Mouse (Mus musculus) lung, postnatal 14 days (tissue): ENCODE measurements around the gene Mprip.

Experiments used
- DNase-seq: peaks from one replicate; pipeline ENCODE4 v3.0.0; 2021

The Mprip gene

GRCm38 (mm10) chr11:59808170-59808960 lies 147.3 kb downstream of the Mprip start:
- DNase-seq, result no peak

DNA sequence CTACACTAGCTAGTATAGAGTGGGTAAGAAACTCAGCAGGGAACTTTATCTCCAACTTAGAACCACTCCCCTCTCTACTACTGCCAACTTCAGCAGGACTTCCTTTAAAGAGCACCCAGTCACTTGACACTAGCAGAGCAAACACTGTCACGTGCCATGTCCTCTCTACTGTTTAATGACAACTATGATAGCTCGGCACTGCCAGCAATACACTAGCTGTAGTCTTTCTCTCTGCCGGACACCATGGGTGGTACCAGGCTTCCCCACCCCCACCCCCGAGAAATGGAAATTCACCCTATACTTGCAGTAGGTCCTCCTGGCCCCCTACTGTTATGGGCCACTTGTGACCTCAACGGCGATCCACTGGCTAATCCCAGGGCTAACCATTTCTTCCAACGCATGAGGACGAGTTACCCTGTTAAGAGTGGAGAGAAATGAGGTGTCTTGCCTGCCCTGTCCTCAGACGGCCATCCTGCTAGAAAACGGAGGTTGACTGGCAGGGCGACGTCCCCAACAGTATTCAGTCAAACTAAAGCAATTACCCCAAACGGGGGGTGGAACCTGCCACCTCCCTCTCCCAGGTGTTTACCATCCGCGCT lies 148.1 kb downstream of the Mprip start:
- peak; percentile 57 for DNase-seq

GRCm38 (mm10) chr11:59809670-59810474 lies 148.8 kb downstream of the Mprip start, which contains the start of gene Flcn:
Gene Flcn (minus strand): TSS chr11:59810016.
- DNase-seq, result peak; percentile 86

DNA sequence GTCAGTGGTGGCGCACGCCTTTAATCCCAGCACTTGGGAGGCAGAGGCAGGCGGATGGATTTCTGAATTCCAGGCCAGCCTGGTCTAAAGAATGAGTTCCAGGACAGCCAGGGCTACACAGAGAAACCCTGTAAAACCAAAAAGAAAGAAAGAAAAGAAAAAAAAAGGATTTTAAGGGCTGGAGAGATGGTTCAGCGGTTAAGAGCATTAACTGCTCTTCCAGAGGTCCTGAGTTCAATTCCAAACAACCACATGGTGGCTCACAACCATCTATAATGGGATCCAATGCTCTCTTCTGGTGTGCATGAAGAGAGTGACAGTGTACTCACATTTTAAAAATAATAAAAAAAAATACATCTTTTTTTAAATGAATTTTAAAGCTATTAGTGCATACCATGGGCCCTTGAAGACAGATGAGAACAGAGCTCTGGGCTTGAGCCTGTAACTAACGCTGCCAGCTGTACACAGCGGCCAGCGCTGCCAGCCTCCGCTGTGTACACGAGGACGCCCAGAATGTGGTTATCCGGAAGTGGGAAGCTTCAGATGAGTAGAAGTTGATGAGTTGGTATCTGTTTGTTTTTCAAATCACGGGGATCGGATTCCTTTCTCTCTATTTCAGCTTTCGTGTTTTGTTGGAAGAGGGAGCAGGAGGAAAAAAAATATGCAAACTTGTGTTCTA lies 149.5 kb downstream of the Mprip start:
- DNase-seq, result no peak

GRCm38 (mm10) chr11:59811211-59811610 lies 150.1 kb downstream of the Mprip start:
- no peak for DNase-seq

- no peak for DNase-seq
Observed at GRCm38 (mm10) chr11:59813276-59813675, 152.2 kb downstream of the Mprip start.

DNA sequence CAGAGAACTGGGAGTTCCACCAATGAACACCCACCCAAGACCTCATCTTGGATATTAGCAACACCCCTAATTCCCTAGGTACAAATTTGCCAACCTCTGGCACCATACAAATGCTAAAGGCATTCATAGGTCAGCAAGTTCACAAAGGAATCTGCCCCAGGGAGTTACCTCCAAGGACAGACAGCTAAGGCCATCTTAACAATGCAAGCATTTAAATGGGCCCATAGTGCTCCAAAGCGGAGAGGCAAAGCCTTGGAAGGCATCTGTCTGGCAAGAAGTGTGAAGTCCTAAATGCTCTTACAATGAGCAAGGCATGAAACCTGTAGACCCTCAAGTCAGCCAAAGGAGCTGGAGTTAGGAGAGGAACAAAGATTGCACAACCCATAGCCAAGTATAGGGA lies 153.2 kb downstream of the Mprip start:
- no peak for DNase-seq

GRCm38 (mm10) chr11:59814936-59815335 lies 153.8 kb downstream of the Mprip start:
- no peak for DNase-seq

DNA sequence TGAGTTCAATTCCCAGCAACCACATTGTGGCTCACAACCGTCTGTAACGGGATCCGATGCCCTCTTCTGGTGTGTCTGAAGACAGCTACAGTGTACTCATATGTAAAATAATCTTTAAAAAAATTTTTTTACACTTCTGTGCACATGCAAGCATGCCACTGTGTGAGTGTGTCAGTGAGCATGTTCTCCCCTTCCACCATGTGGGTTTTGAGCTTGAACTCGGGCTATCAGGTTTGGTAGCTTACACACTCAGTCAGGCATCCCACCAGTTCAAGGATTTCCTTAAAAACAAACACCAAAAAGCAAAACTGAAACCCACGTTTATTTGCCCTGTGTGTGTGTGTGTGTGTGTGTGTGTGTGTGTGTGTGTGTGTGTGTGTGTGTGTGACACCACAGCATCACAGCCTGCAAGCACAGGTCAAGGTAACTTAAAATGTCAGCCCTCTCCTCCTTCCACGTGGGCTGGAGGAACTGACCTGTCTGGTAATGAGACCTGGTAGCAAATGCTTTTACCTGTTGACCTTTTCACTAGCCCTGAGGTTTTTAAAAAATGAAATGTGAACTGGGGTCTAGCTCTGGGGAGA lies 154.5 kb downstream of the Mprip start:
- no peak for DNase-seq

- DNase-seq, result no peak
Observed at GRCm38 (mm10) chr11:59817916-59818315, 156.8 kb downstream of the Mprip start.

GRCm38 (mm10) chr11:59821625-59822024 lies 160.5 kb downstream of the Mprip start:
- no peak for DNase-seq
